Mouse (Mus musculus): Measurements from ENCODE around the gene Xpnpep3. TPM values are rescaled to one million over a fixed set of nuclear protein-coding genes. Genes with fewer than 3 reads are reported as not detected.
"Not testable (repeated sequence)": the region's sequence is repeated elsewhere in the genome, so short reads cannot be mapped to it uniquely, and the experiment has no call there.

Xpnpep3 gene
- polyA plus RNA-seq, 1 experiment from 2014 or later: 13.8 TPM

DNA sequence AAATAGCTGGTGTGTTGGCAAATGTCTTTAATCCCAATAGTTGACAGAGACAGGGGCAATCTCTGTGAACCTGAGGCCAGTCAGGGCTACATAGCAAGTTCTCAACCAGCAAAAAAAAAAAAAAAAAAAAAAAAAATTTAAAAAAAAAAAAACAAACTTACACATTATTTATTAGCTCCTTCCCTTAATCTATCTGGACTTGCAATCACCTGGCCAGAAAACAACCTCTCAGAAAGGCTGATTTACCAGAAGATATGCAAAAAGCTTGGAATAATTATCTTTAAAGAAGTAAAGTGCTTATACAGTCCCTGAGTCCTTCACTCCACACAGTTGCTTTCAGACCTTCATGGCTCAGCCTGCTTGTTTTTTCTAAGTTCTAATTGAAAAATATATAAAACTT, 1.7 kb upstream of the Xpnpep3 start:
- CTCF ChIA-PET: interaction anchor here (1.1 to 1.8 kb wide), 4 partner anchors 11 to 47 kb away, joined by 3 to 4 read pairs (median 4); no protein-coding TSS in a partner anchor
- TF ChIP-seq CTCF (IDR thresholded peaks at IDR 0.05): no peak

DNA sequence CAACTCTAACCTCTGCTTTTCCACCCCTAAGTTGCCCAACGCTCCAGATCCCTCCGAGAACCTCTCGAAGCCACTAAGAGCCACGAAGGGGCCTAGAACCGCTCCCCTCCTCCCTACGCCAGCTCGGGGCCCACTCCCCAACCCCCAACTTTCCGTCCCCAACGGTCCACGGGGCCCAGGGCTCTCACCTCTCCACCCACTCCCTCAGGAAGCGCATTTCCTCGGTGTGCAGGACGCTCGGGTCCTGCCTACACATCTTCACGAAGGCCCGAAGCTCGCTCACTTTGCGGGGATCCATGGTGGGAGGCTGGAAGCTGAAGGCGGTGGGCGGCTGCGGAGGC, 671 bp upstream of the Xpnpep3 start:
- ChIA-PET CTCF (interaction anchor here (1.5 to 1.8 kb wide), 3 partner anchors 12 to 44 kb away, joined by 3 to 4 read pairs (median 4); no protein-coding TSS in a partner anchor), POLR2A (no interaction called here)
- H3K27me3 ChIP-seq: no peaks in the 10 kb centered on the region
- DNase-seq (ENCODE audit: low read depth, low spot score) (no peak), ATAC-seq (peak; percentile 4)
- no peak for TF ChIP-seq CTCF (IDR thresholded peaks at IDR 0.05)
- in situ Hi-C loops (cut with MboI; ENCODE audit: low pct_unique_long_range_greater_than_20kb): no loop called here

More for the DNA sequence above, 1.7 kb upstream of the Xpnpep3 start:
- no peaks in the 10 kb centered on the region for H3K27me3 ChIP-seq
- no peak for ATAC-seq
- in situ Hi-C loops (cut with MboI; ENCODE audit: low pct_unique_long_range_greater_than_20kb): no loop called here
- no peak for DNase-seq (ENCODE audit: low read depth, low spot score)
- POLR2A ChIA-PET: interaction anchor here (0.7 kb wide), 1 partner anchor 271 kb away, joined by 3 read pairs; no protein-coding TSS in a partner anchor

DNA sequence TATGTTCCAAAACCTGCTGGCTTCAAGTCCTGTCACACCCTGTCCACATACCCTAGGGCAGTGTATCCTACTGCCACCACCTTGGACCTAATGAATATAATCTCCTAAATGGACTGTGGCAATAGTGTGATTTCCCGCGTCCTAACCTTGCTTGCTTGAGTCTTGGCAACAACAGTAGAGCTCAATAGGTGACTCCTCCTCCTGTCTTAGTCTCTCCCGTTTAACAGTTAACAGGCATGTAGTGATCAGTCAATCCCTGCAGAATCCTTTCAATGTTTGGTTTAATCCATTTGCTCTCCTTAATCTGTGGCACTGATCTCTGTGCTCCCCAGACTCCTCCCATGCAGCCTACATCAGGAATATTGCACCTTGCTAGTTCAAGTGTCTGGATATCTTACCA, 5.1 kb downstream of the Xpnpep3 start:
- TF ChIP-seq CTCF (IDR thresholded peaks at IDR 0.05): no peak
- ChIA-PET CTCF (interaction anchor here (1.1 kb wide), 1 partner anchor 9 kb away, joined by 3 read pairs; no protein-coding TSS in a partner anchor), POLR2A (no interaction called here)
- ATAC-seq (no peak), DNase-seq (ENCODE audit: low read depth, low spot score) (no peak)
- in situ Hi-C loops (cut with MboI; ENCODE audit: low pct_unique_long_range_greater_than_20kb): no loop called here
- no peaks in the 10 kb centered on the region for H3K27me3 ChIP-seq

GRCm38 (mm10) chr15:81408199-81408598, 8.3 kb downstream of the Xpnpep3 start, which contains the start of gene Dnajb7:
Gene Dnajb7 (minus strand): TSS chr15:81408299.
- POLR2A ChIA-PET: no interaction called here
- ATAC-seq: no peak
- H3K27me3 ChIP-seq: no peaks in the 10 kb centered on the region
- CTCF ChIA-PET: no interaction called here
- TF ChIP-seq CTCF (IDR thresholded peaks at IDR 0.05): no peak
- in situ Hi-C loops (cut with MboI; ENCODE audit: low pct_unique_long_range_greater_than_20kb): no loop called here
- DNase-seq (ENCODE audit: low read depth, low spot score): no peak

- DNase-seq (ENCODE audit: low read depth, low spot score); ATAC-seq; POLR2A ChIA-PET; in situ Hi-C loops (cut with MboI; ENCODE audit: low pct_unique_long_range_greater_than_20kb); H3K27me3 ChIP-seq: not testable (repeated sequence)
- CTCF ChIA-PET: interaction anchor here (0.9 to 1.7 kb wide), 2 partner anchors 16 to 24 kb away, joined by 3 read pairs; no protein-coding TSS in a partner anchor
Observed at GRCm38 (mm10) chr15:81416763-81417310, 16.9 kb downstream of the Xpnpep3 start.

- ATAC-seq: no peak
- no peaks in the 10 kb centered on the region for H3K27me3 ChIP-seq
- DNase-seq (ENCODE audit: low read depth, low spot score): no peak
- in situ Hi-C loops (cut with MboI; ENCODE audit: low pct_unique_long_range_greater_than_20kb): no loop called here
- TF ChIP-seq CTCF (IDR thresholded peaks at IDR 0.05): no peak
- ChIA-PET CTCF (no interaction called here), POLR2A (no interaction called here)
Observed at GRCm38 (mm10) chr15:81418065-81418464, 18.1 kb downstream of the Xpnpep3 start.

GRCm38 (mm10) chr15:81421454-81421853, 21.5 kb downstream of the Xpnpep3 start:
- in situ Hi-C loops (cut with MboI; ENCODE audit: low pct_unique_long_range_greater_than_20kb): no loop called here
- no peak for TF ChIP-seq CTCF (IDR thresholded peaks at IDR 0.05)
- ChIA-PET POLR2A (no interaction called here), CTCF (interaction anchor here (1.4 kb wide), 1 partner anchor 15 kb away, joined by 3 read pairs; no protein-coding TSS in a partner anchor)
- DNase-seq (ENCODE audit: low read depth, low spot score) (no peak), ATAC-seq (no peak)
- H3K27me3 ChIP-seq: no peaks in the 10 kb centered on the region

- in situ Hi-C loops (cut with MboI; ENCODE audit: low pct_unique_long_range_greater_than_20kb): no loop called here
- ChIA-PET POLR2A (no interaction called here), CTCF (no interaction called here)
- ATAC-seq (no peak), DNase-seq (ENCODE audit: low read depth, low spot score) (no peak)
- no peak for TF ChIP-seq CTCF (IDR thresholded peaks at IDR 0.05)
- no peaks in the 10 kb centered on the region for H3K27me3 ChIP-seq
Observed at GRCm38 (mm10) chr15:81422156-81422681, 22.3 kb downstream of the Xpnpep3 start.

- CTCF ChIA-PET: no interaction called here
- no peak for DNase-seq (ENCODE audit: low read depth, low spot score)
- POLR2A ChIA-PET: no interaction called here
- no peak for TF ChIP-seq CTCF (IDR thresholded peaks at IDR 0.05)
- in situ Hi-C loops (cut with MboI; ENCODE audit: low pct_unique_long_range_greater_than_20kb): no loop called here
- ATAC-seq: no peak
- no peaks in the 10 kb centered on the region for H3K27me3 ChIP-seq
Observed at GRCm38 (mm10) chr15:81425311-81425710, 25.4 kb downstream of the Xpnpep3 start.

- TF ChIP-seq CTCF (IDR thresholded peaks at IDR 0.05): no peak
- no peaks in the 10 kb centered on the region for H3K27me3 ChIP-seq
- DNase-seq (ENCODE audit: low read depth, low spot score) (no peak), ATAC-seq (no peak)
- CTCF ChIA-PET: interaction anchor here (1.4 kb wide), 1 partner anchor 20 kb away, joined by 3 read pairs; no protein-coding TSS in a partner anchor
- POLR2A ChIA-PET: no interaction called here
- in situ Hi-C loops (cut with MboI; ENCODE audit: low pct_unique_long_range_greater_than_20kb): no loop called here
Observed at GRCm38 (mm10) chr15:81427947-81428346, 28.0 kb downstream of the Xpnpep3 start.

GRCm38 (mm10) chr15:81431195-81431594, 31.3 kb downstream of the Xpnpep3 start:
- no peak for TF ChIP-seq CTCF (IDR thresholded peaks at IDR 0.05)
- ATAC-seq: no peak
- in situ Hi-C loops (cut with MboI; ENCODE audit: low pct_unique_long_range_greater_than_20kb): no loop called here
- DNase-seq (ENCODE audit: low read depth, low spot score): no peak
- ChIA-PET POLR2A (no interaction called here), CTCF (interaction anchor here (1.4 to 2.0 kb wide), 2 partner anchors 11 to 30 kb away, joined by 3 to 6 read pairs; no protein-coding TSS in a partner anchor)
- no peaks in the 10 kb centered on the region for H3K27me3 ChIP-seq
